Mouse (Mus musculus): ENCODE measurements around the gene Tada2b. TPM values are rescaled to one million over a fixed set of nuclear protein-coding genes. Genes with fewer than 3 reads are reported as not detected.

The Tada2b gene
- polyA plus RNA-seq, 1 experiment from 2014 or later = 5.6 TPM

DNA sequence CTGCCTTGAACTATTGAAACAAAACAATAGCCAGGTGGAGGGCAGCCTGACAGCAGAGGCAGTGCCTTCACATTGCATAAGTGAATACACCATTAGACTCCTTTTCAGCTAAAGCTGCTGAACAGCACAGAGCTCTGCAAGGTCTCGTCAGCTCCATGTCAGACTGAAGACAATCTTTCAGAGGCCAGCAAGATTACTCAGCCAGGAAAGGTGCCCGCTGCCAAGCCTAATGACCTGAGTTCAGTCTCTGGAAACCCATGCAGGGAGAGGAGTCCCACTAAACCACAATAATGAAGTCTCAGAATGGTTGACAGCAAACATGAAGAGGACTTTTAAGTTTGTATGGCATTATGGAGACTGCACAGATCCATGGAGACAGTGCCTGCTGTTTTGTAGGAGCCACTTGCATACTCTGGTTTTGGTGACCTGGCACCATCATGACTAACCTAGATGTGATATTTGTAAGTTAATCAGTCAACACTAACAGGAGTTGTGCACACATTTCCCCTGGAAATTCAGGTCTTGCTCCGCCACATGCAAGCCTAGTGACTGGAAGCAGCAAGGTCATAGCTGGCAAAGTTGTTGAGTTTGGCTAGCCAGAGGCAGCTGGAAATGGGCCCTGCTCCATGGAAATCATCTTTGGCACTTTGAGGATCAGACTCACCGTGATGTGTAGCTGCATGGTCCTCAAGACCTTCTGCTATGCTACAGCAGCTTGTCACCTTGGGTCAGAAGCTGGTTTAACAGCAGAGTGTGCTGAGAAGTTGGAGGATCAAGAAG is 11.0 kb downstream of the Tada2b start:
- WGBS = 88% methylated on average over 4 of the region's 4 CpGs
- H3K27ac ChIP-seq = no peak overlapping the region
- H3K9ac ChIP-seq = no peak overlapping the region
- H3K4me1 ChIP-seq (replicated peaks; ENCODE audit: control insufficient read depth, insufficient read depth, low read length) = no peaks in the 10 kb centered on the region
- no peak for ATAC-seq (ENCODE audit: low FRiP score)
- no peaks in the 10 kb centered on the region for H3K9me3 ChIP-seq (ENCODE audit: control insufficient read depth, low read length)
- DNase-seq (ENCODE audit: low spot score) = no peak
- no peak overlapping the region for H3K4me3 ChIP-seq (replicated peaks; ENCODE audit: low read length)
- H3K4me2 ChIP-seq (replicated peaks) = no peak overlapping the region
- no peaks in the 10 kb centered on the region for H3K27me3 ChIP-seq (ENCODE audit: control insufficient read depth, insufficient read depth, low read length)
- H3K36me3 ChIP-seq (replicated peaks; ENCODE audit: control insufficient read depth, insufficient read depth) = peaks cover 80% of the 10 kb centered on the region

GRCm38 (mm10) chr5:36471206-36471605 is 12.9 kb downstream of the Tada2b start:
- no peak overlapping the region for H3K27ac ChIP-seq
- H3K4me3 ChIP-seq (replicated peaks; ENCODE audit: low read length) = no peak overlapping the region
- peaks cover 74% of the 10 kb centered on the region for H3K36me3 ChIP-seq (replicated peaks; ENCODE audit: control insufficient read depth, insufficient read depth)
- H3K27me3 ChIP-seq (ENCODE audit: control insufficient read depth, insufficient read depth, low read length) = no peaks in the 10 kb centered on the region
- 95% methylated on average over 8 of the region's 8 CpGs for WGBS
- ATAC-seq (ENCODE audit: low FRiP score) = no peak
- no peaks in the 10 kb centered on the region for H3K9me3 ChIP-seq (ENCODE audit: control insufficient read depth, low read length)
- no peak overlapping the region for H3K4me2 ChIP-seq (replicated peaks)
- 0 out of 2 replicates have a peak, but pooled peaks cover 2% of the 10 kb centered on the region for H3K4me1 ChIP-seq (replicated peaks; ENCODE audit: control insufficient read depth, insufficient read depth, low read length)
- no peak overlapping the region for H3K9ac ChIP-seq
- DNase-seq (ENCODE audit: low spot score) = no peak

DNA sequence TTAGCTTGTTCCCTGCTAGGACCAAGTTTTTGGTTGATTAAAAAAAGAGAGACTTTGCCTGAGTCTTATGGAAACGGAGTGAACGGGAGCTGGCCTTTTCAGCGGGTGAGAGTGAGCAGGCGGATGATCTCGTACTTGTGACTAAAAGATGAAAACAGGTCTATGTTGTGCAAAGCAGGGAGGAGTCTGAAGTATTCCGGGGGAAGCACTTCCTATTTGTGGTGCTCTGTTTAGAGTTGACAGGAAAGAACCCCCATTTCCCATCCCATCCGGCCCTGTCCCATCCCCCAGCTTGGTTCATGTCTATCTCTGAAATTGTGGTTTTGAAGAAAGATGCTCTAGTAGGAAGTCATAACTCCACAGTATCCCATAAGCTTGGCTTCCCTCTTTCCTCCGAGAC is 18.2 kb downstream of the Tada2b start:
- H3K4me1 ChIP-seq (replicated peaks; ENCODE audit: control insufficient read depth, insufficient read depth, low read length) = peaks cover 17% of the 10 kb centered on the region
- H3K9ac ChIP-seq = peak overlapping the region; percentile 76
- H3K36me3 ChIP-seq (replicated peaks; ENCODE audit: control insufficient read depth, insufficient read depth) = peaks cover 26% of the 10 kb centered on the region
- ATAC-seq (ENCODE audit: low FRiP score) (no peak), DNase-seq (ENCODE audit: low spot score) (no peak)
- no peaks in the 10 kb centered on the region for H3K9me3 ChIP-seq (ENCODE audit: control insufficient read depth, low read length)
- no peaks in the 10 kb centered on the region for H3K27me3 ChIP-seq (ENCODE audit: control insufficient read depth, insufficient read depth, low read length)
- peak overlapping the region; percentile 98 for H3K4me2 ChIP-seq (replicated peaks)
- 32% methylated on average over 8 of the region's 8 CpGs for WGBS
- H3K4me3 ChIP-seq (replicated peaks; ENCODE audit: low read length) = peak overlapping the region; percentile 70
- H3K27ac ChIP-seq = no peak overlapping the region

DNA sequence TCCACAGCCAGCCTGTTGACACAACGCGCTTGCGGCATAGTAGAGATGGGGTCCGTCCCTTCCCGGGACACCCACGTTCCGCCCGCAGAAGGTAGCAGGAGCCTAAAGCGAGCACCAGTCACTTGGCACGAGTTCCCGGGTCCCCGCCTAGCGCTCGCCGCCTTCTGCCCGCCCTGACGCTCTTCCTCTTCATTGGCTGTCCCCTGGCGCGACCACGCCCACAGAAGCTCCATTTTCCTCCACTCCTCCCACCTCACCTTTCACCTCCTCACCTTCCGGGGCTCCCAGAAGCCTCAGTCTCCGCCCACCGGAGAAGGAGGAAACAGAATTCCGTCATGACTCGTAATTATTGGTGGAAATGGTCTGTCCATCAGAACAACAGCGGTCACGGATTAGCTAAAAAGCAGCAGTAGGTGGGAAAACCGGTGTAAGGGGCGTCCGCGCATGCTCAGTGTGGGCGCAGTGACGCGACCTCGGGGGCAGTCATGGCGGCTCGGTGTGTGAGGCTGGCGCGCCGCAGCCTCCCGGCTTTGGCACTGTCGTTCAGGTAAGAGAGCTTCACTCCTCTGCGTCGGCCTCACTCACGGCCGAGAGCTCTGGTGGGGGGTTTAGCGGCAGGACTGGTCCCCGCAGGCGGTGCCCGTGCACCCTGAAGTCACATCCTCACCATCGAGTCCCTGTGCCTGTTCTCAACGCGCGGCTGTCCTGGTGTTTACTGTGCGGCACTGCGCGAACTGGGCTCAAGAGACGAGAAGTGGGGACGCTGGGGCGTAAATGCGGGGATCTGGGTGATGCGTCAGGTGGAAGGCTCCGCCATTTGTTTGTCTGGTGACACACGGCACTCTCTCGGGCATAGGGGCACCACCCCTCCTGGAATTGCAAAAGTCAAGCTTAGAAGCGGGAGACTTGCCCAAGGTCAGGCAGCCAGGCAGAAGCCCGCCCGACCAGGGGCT is 19.1 kb downstream of the Tada2b start, which contains the start of gene Grpel1:
TSS of gene Grpel1 (plus strand) at position 290 of the 953 bp plus-strand sequence.
- DNase-seq (ENCODE audit: low spot score) = peak; percentile 99
- H3K27ac ChIP-seq = peak within 1 kb of the TSS; percentile 58
- H3K4me3 ChIP-seq (replicated peaks; ENCODE audit: low read length) = peak within 1 kb of the TSS; percentile 70
- peaks cover 17% of the 10 kb centered on the region for H3K4me1 ChIP-seq (replicated peaks; ENCODE audit: control insufficient read depth, insufficient read depth, low read length)
- H3K27me3 ChIP-seq (ENCODE audit: control insufficient read depth, insufficient read depth, low read length) = no peaks in the 10 kb centered on the region
- peak within 1 kb of the TSS; percentile 98 for H3K4me2 ChIP-seq (replicated peaks)
- peak within 1 kb of the TSS; percentile 76 for H3K9ac ChIP-seq
- peaks cover 17% of the 10 kb centered on the region for H3K36me3 ChIP-seq (replicated peaks; ENCODE audit: control insufficient read depth, insufficient read depth)
- under 1% methylated on average over 68 of the region's 68 CpGs for WGBS
- H3K9me3 ChIP-seq (ENCODE audit: control insufficient read depth, low read length) = no peaks in the 10 kb centered on the region
- peak; percentile 97 for ATAC-seq (ENCODE audit: low FRiP score)

GRCm38 (mm10) chr5:36463391-36463790 is 20.7 kb downstream of the Tada2b start:
- 26% methylated on average over 5 of the region's 5 CpGs for WGBS
- H3K4me3 ChIP-seq (replicated peaks; ENCODE audit: low read length) = no peak overlapping the region
- no peak for DNase-seq (ENCODE audit: low spot score)
- H3K27me3 ChIP-seq (ENCODE audit: control insufficient read depth, insufficient read depth, low read length) = no peaks in the 10 kb centered on the region
- peaks cover 17% of the 10 kb centered on the region for H3K4me1 ChIP-seq (replicated peaks; ENCODE audit: control insufficient read depth, insufficient read depth, low read length)
- no peak overlapping the region for H3K9ac ChIP-seq
- H3K27ac ChIP-seq = no peak overlapping the region
- peaks cover under 1% of the 10 kb centered on the region; the same call in 1 of the 2 replicates for H3K36me3 ChIP-seq (replicated peaks; ENCODE audit: control insufficient read depth, insufficient read depth)
- H3K4me2 ChIP-seq (replicated peaks) = no peak overlapping the region
- no peak for ATAC-seq (ENCODE audit: low FRiP score)
- no peaks in the 10 kb centered on the region for H3K9me3 ChIP-seq (ENCODE audit: control insufficient read depth, low read length)

DNA sequence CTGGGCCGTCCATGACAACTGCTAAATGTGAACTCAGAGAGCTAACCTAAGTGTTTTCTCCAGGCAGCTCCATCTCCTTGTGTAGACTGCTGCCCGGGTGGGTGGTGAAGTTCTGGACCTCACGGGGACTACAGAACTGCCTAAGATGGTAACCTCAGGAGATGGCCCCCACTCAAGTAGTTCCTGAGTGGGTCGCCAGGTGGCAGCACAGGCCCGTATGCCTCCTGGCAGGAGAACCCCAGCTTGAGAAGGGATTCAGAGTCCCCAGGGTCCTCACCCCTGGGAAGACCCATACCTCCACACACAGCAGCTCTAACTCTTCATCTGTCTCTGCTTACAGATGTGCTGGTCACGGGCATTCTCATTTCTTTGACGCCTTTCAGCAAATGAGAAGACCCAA is 21.3 kb downstream of the Tada2b start:
- WGBS = 19% methylated on average over 7 of the region's 7 CpGs
- Histone ChIP-seq H3K4me2 (replicated peaks) (no peak overlapping the region), H3K4me3 (replicated peaks; ENCODE audit: low read length) (no peak overlapping the region), H3K27ac (no peak overlapping the region), H3K9me3 (ENCODE audit: control insufficient read depth, low read length) (no peaks in the 10 kb centered on the region), H3K9ac (no peak overlapping the region), H3K27me3 (ENCODE audit: control insufficient read depth, insufficient read depth, low read length) (no peaks in the 10 kb centered on the region), H3K36me3 (replicated peaks; ENCODE audit: control insufficient read depth, insufficient read depth) (no peaks in the 10 kb centered on the region), H3K4me1 (replicated peaks; ENCODE audit: control insufficient read depth, insufficient read depth, low read length) (peaks cover 17% of the 10 kb centered on the region)
- ATAC-seq (ENCODE audit: low FRiP score) (no peak), DNase-seq (ENCODE audit: low spot score) (peak; percentile 66)

DNA sequence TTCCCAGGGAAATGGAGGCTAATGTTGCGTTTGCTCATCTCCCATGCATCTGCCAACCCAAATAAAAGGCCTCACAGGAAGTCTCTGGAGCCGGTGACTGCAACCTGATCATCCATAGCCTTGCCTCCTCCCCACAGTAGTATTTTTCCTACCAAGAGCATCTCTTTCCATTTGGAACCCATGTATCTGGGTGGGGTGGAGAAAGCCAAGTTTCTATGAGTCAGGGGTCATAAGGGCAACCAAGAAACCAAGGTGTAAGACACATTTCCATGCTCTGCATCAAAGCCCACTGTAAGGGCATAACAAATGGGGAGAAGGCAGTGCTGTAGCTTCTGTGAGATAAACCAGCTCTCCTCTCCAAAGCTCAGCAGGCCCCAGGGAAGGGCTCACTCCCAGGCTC is 22.9 kb downstream of the Tada2b start:
- Histone ChIP-seq H3K9ac (no peak overlapping the region), H3K36me3 (replicated peaks; ENCODE audit: control insufficient read depth, insufficient read depth) (no peaks in the 10 kb centered on the region), H3K4me3 (replicated peaks; ENCODE audit: low read length) (no peak overlapping the region), H3K9me3 (ENCODE audit: control insufficient read depth, low read length) (no peaks in the 10 kb centered on the region), H3K4me1 (replicated peaks; ENCODE audit: control insufficient read depth, insufficient read depth, low read length) (peaks cover 14% of the 10 kb centered on the region), H3K27ac (no peak overlapping the region), H3K27me3 (ENCODE audit: control insufficient read depth, insufficient read depth, low read length) (no peaks in the 10 kb centered on the region), H3K4me2 (replicated peaks) (no peak overlapping the region)
- no peak for ATAC-seq (ENCODE audit: low FRiP score)
- WGBS = 75% methylated on average over 2 of the region's 2 CpGs
- DNase-seq (ENCODE audit: low spot score) = no peak

DNA sequence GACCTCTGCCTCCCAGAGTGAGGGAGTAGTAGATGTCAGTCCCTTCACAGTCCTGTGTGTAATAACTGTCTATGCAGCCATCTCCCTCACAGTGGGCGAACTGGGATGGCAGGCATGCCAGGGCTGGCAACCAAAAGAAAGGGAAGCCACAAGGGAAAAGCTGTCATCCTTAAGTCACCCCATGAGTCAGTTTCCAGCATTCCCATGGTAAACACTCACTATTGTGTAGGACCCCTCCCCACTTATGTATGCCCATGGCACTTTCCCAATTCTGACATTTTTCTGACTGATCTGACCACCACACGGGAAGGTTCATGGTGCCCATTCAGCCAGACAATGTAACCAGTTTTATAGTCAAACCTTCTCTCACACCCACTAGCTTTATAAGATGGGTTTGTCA is 23.4 kb downstream of the Tada2b start:
- Histone ChIP-seq H3K27me3 (ENCODE audit: control insufficient read depth, insufficient read depth, low read length) (no peaks in the 10 kb centered on the region), H3K9ac (no peak overlapping the region), H3K4me1 (replicated peaks; ENCODE audit: control insufficient read depth, insufficient read depth, low read length) (peaks cover 9% of the 10 kb centered on the region), H3K9me3 (ENCODE audit: control insufficient read depth, low read length) (no peaks in the 10 kb centered on the region), H3K36me3 (replicated peaks; ENCODE audit: control insufficient read depth, insufficient read depth) (no peaks in the 10 kb centered on the region), H3K4me2 (replicated peaks) (no peak overlapping the region), H3K4me3 (replicated peaks; ENCODE audit: low read length) (no peak overlapping the region), H3K27ac (no peak overlapping the region)
- WGBS = 89% methylated on average over 2 of the region's 2 CpGs
- DNase-seq (ENCODE audit: low spot score) = no peak
- no peak for ATAC-seq (ENCODE audit: low FRiP score)

DNA sequence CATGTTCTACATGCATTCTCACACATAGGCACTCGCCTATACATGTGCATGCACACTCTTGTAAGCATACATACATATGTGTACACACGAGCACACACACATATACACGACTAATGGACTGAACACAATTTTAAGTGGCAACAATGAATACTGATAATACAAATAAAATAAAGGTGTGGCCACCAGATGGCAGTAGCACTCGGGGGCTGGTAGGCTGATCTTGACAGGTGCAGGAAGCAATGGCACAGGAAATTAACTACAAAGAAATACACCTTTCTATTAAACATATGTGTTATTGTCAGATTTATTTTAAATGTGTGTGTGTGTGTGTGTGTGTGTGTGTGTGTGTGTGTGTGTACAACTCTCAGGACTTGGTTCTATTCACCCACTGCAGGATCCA is 25.2 kb downstream of the Tada2b start:
- no peak for ATAC-seq (ENCODE audit: low FRiP score)
- no peak overlapping the region for H3K9ac ChIP-seq
- 20% methylated on average over 4 of the region's 4 CpGs for WGBS
- no peaks in the 10 kb centered on the region for H3K9me3 ChIP-seq (ENCODE audit: control insufficient read depth, low read length)
- no peaks in the 10 kb centered on the region for H3K27me3 ChIP-seq (ENCODE audit: control insufficient read depth, insufficient read depth, low read length)
- H3K36me3 ChIP-seq (replicated peaks; ENCODE audit: control insufficient read depth, insufficient read depth) = no peaks in the 10 kb centered on the region
- H3K4me1 ChIP-seq (replicated peaks; ENCODE audit: control insufficient read depth, insufficient read depth, low read length) = peaks cover under 1% of the 10 kb centered on the region; the same call in 1 of the 2 replicates
- H3K27ac ChIP-seq = no peak overlapping the region
- DNase-seq (ENCODE audit: low spot score) = peak; percentile 61
- H3K4me2 ChIP-seq (replicated peaks) = no peak overlapping the region
- H3K4me3 ChIP-seq (replicated peaks; ENCODE audit: low read length) = no peak overlapping the region
